9 mouse cellular contexts compared by ENCODE assay signal in the genomic region with DNA sequence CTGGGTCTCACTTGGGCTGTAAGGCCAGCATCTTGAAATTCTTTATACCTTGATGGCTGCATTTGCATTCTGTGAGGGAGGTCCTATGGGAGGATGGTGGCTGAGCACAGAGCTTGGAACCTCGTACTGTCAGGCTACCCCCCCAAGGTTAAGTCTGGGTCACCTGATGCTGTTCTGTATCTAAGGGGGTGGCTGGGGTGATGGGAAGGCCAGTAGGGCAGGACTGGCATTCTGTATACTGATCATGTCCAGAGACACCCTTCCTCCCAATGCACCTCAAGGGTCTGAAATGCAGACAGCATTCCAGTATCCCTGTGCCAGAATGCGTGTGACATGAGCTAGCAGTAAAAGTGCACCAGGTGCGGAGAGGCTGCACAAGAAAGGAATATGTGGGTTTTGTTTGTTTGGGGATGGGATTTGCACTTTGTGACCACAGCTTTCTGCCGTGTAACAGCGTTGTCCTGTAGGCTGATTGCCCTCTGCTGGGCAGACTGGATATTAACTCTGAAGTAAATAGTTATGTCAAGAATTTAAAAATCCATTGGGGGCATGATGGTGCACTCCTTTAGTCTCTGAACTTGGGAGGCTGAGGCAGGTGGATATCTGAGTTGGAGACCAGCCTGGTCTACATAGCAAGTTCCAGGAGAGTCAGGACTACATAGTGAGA. TPM values are rescaled to one million over a fixed set of nuclear protein-coding genes. Genes with fewer than 3 reads are reported as not detected.
DNase-seq lines count a peak whose midpoint lies in the region; ATAC-seq and TF ChIP-seq lines count a peak whose summit lies in the region.
"Had no signal": no experiment of that assay in that cellular context is flagged by ENCODE, and none has a peak within 500 bp of the region (broad histone marks: within the 10 kb centered on the region; RNA-seq: fewer than 3 reads in every experiment).

No protein-coding gene starts in this region.

- no peak overlapping the region for H3K4me2 ChIP-seq in midbrain, embryonic 11.5 days

- H3K9ac ChIP-seq in midbrain, embryonic 11.5 days (ENCODE audit: low read length), result no peak overlapping the region

- peak; percentile 57 for TF ChIP-seq CTCF in gastrocnemius, adult 2 months (IDR thresholded peaks at IDR 0.05)

- 32% methylated on average over 5 of the region's 5 CpGs for WGBS in embryonic facial prominence, embryonic 10.5 days
- 46% methylated on average over 5 of the region's 5 CpGs for WGBS in midbrain, embryonic 11.5 days

- 0 out of 2 replicates have a peak, but pooled peaks cover 3% of the 10 kb centered on the region for H3K4me1 ChIP-seq in embryonic facial prominence, embryonic 10.5 days
- H3K4me1 ChIP-seq in midbrain, embryonic 11.5 days (ENCODE audit: control insufficient read depth, insufficient read depth, low read length), result no peaks in the 10 kb centered on the region

- peaks cover 7% of the 10 kb centered on the region; the same call in 1 of the 2 replicates for H3K9me3 ChIP-seq in embryonic facial prominence, embryonic 10.5 days
- no peaks in the 10 kb centered on the region for H3K9me3 ChIP-seq in midbrain, embryonic 11.5 days (ENCODE audit: control insufficient read depth, low read length)

- no peaks in the 10 kb centered on the region for H3K27me3 ChIP-seq in embryonic facial prominence, embryonic 10.5 days (replicated peaks; ENCODE audit: low read depth, poor library complexity, severe bottlenecking)
- no peaks in the 10 kb centered on the region for H3K27me3 ChIP-seq in midbrain, embryonic 11.5 days (ENCODE audit: control insufficient read depth, insufficient read depth, low read length)

- ATAC-seq in midbrain, embryonic 11.5 days (ENCODE audit: low FRiP score), result peak; percentile 48; the same call in 1 of the 2 replicates

- no peaks in the 10 kb centered on the region for H3K36me3 ChIP-seq in embryonic facial prominence, embryonic 10.5 days (replicated peaks)
- H3K36me3 ChIP-seq in midbrain, embryonic 11.5 days (ENCODE audit: control insufficient read depth, insufficient read depth, low read length), result no peaks in the 10 kb centered on the region

- DNase-seq in gastrocnemius, adult 2 months, result no peak
- DNase-seq in gastrocnemius, postnatal 25 days, result no peak
- DNase-seq in right cerebral cortex, postnatal 14 days, result peak; percentile 25
- DNase-seq in right cerebral cortex, adult 2 months (ENCODE audit: low spot score in 2 of 2), result no peak
- DNase-seq in embryonic facial prominence, embryonic 10.5 days (ENCODE audit: low spot score), result peak; percentile 28
- DNase-seq in midbrain, embryonic 11.5 days (ENCODE audit: low spot score, missing footprints), result peak; percentile 87
- DNase-seq in cerebellum, adult 9-11 months, result no peak
- no peak for DNase-seq in urinary bladder, postnatal 25 days (ENCODE audit: low spot score)

- H3K4me3 ChIP-seq in gastrocnemius, adult 2 months, result no peak overlapping the region
- no peak overlapping the region for H3K4me3 ChIP-seq in embryonic facial prominence, embryonic 10.5 days
- no peak overlapping the region for H3K4me3 ChIP-seq in midbrain, embryonic 11.5 days (ENCODE audit: low read depth, low read length)
- H3K4me3 ChIP-seq: myocyte had no signal

- H3K27ac ChIP-seq in gastrocnemius, adult 2 months, result no peak overlapping the region
- no peak overlapping the region for H3K27ac ChIP-seq in embryonic facial prominence, embryonic 10.5 days (replicated peaks)
- H3K27ac ChIP-seq in midbrain, embryonic 11.5 days (ENCODE audit: low read depth, low read length), result no peak overlapping the region

- intact Hi-C loops in gastrocnemius, adult 2 months (cut with DNase I), result no loop called here

RNA-seq across cellular contexts. Expression of a gene that starts 12.0 kb away (rescaled TPM):
- total RNA-seq in gastrocnemius, adult 2 months (2021), result under 1 TPM; 0.08 to 0.15 TPM
- under 1 TPM in 1 of 2 experiments, not detected in 1; 0.16 TPM for total RNA-seq in gastrocnemius, postnatal 25 days (2021)
- polyA plus RNA-seq in embryonic facial prominence, embryonic 10.5 days (2016; fragmentation: Nextera tagmentation; extraction: Ambion mirVana), result 5.5 and 5.7 TPM in 2 replicates
- polyA plus RNA-seq in midbrain, embryonic 11.5 days (2014; fragmentation: Nextera tagmentation; extraction: Ambion mirVana), result 13.8 and 18.3 TPM in 2 replicates

RNA-seq across cellular contexts. Expression of a gene that starts 50.5 kb away (rescaled TPM):
- 10 to 100 TPM in 1 of 2 experiments, 1 to 10 TPM in 1; 9.0 to 10.6 TPM for total RNA-seq in gastrocnemius, adult 2 months (2021)
- total RNA-seq in gastrocnemius, postnatal 25 days (2021), result 10 to 100 TPM in 1 of 2 experiments, 1 to 10 TPM in 1; 9.5 to 11.7 TPM
- 2.5 TPM in 2 replicates for polyA plus RNA-seq in embryonic facial prominence, embryonic 10.5 days (2016; fragmentation: Nextera tagmentation; extraction: Ambion mirVana)
- polyA plus RNA-seq in midbrain, embryonic 11.5 days (2014; fragmentation: Nextera tagmentation; extraction: Ambion mirVana), result 4.3 and 4.5 TPM in 2 replicates

Comparison
In these comparisons a context has a peak if more than half of its experiments do, and no peak if none do; other contexts are left out.
1. DNase-seq: peak in right cerebral cortex, postnatal 14 days (single experiment), embryonic facial prominence, embryonic 10.5 days (single experiment) and midbrain, embryonic 11.5 days (single experiment); none in gastrocnemius, adult 2 months (single experiment), gastrocnemius, postnatal 25 days (single experiment), right cerebral cortex, adult 2 months (0 of 2), cerebellum, adult 9-11 months (single experiment) and urinary bladder, postnatal 25 days (single experiment).